Mouse (Mus musculus) neural tube, embryonic 12.5 days (tissue): ENCODE measurements around the gene Arhgap30. TPM values are rescaled to one million over a fixed set of nuclear protein-coding genes. Genes with fewer than 3 reads are reported as not detected.

ENCODE experiments used
- ATAC-seq: fragments of 200-750 bp; cut with Nextera tagmentation; 2 replicates; pipeline ENCODE4 v1.8.0; 2017; ENCODE audit warnings: low read depth, mild to moderate bottlenecking, moderate TSS enrichment, moderate library complexity; ENCODE audit not compliant: low FRiP score
- H3K27ac ChIP-seq: fragments of 300-500 bp; sonication (generic); 2 replicates; pipeline ENCODE4 v1.5.1; 2016
- H3K27me3 ChIP-seq: fragments of 300-500 bp; sonication (generic); replicated peaks from 2 replicates; pipeline ENCODE4 v1.6.1; 2016; ENCODE audit warnings: mild to moderate bottlenecking
- H3K36me3 ChIP-seq: fragments of 300-500 bp; sonication (generic); 2 replicates; pipeline ENCODE4 v1.6.1; 2016; ENCODE audit warnings: mild to moderate bottlenecking
- H3K4me1 ChIP-seq: fragments of 300-500 bp; sonication (generic); 2 replicates; pipeline ENCODE4 v1.6.1; 2016
- H3K4me2 ChIP-seq: fragments of 300-500 bp; sonication (generic); replicated peaks from 2 replicates; pipeline ENCODE4 v1.6.1; 2016; ENCODE audit warnings: mild to moderate bottlenecking
- H3K4me3 ChIP-seq: fragments of 300-500 bp; sonication (generic); 2 replicates; pipeline ENCODE4 v1.5.1; 2016
- H3K9ac ChIP-seq: fragments of 300-500 bp; sonication (generic); 2 replicates; pipeline ENCODE4 v1.6.1; 2016; ENCODE audit warnings: mild to moderate bottlenecking
- H3K9me3 ChIP-seq: fragments of 300-500 bp; sonication (generic); 2 replicates; pipeline ENCODE4 v1.6.1; 2016; ENCODE audit warnings: mild to moderate bottlenecking
- WGBS: fragments of 180-500 bp; shearing (Covaris S2); methylation state at CpG from one replicate; pipeline ENCODE4 v1.1.7; 2016; 5-methylcytosine and 5-hydroxymethylcytosine counted together
- polyA plus RNA-seq: library from polyadenylated mRNA; unstranded; fragments of >200 nt; fragmentation: Nextera tagmentation; extraction: Ambion mirVana; gene quantifications from 2 replicates; pipeline ENCODE4 v1.2.1, GENCODE M21; 2016

Gene Arhgap30
- polyA plus RNA-seq, 1 experiment from 2014 or later, result 1.1 TPM

- peak; percentile 18 for ATAC-seq
- WGBS, result 27% methylated on average over 3 of the region's 3 CpGs
- Histone ChIP-seq H3K27ac (peak overlapping the region; percentile 77), H3K4me3 (peak overlapping the region; percentile 98), H3K36me3 (peaks cover 33% of the 10 kb centered on the region), H3K4me1 (peaks cover 19% of the 10 kb centered on the region), H3K27me3 (peaks cover 11% of the 10 kb centered on the region), H3K4me2 (peak overlapping the region; percentile 57), H3K9ac (peak overlapping the region; percentile 98), H3K9me3 (no peaks in the 10 kb centered on the region)
These were observed 23.7 kb downstream of the Arhgap30 start for GRCm38 (mm10) chr1:171412446-171412845.

- H3K36me3 ChIP-seq, result peaks cover 42% of the 10 kb centered on the region
- no peak overlapping the region for H3K9ac ChIP-seq
- 80% methylated on average over 8 of the region's 8 CpGs for WGBS
- peak overlapping the region; percentile 57 for H3K4me2 ChIP-seq
- ATAC-seq, result no peak
- peaks cover 19% of the 10 kb centered on the region for H3K4me1 ChIP-seq
- H3K27ac ChIP-seq, result no peak overlapping the region
- H3K9me3 ChIP-seq, result no peaks in the 10 kb centered on the region
- peaks cover 7% of the 10 kb centered on the region; the same call in 1 of the 2 replicates for H3K27me3 ChIP-seq
- no peak overlapping the region for H3K4me3 ChIP-seq
These were observed 24.9 kb downstream of the Arhgap30 start for GRCm38 (mm10) chr1:171413608-171414007.

GRCm38 (mm10) chr1:171418660-171419059, 29.9 kb downstream of the Arhgap30 start, which contains the start of gene Tstd1:
TSS of gene Tstd1 (plus strand) at chr1:171418872.
- no peak for ATAC-seq
- Histone ChIP-seq H3K9me3 (no peaks in the 10 kb centered on the region), H3K4me1 (peaks cover 6% of the 10 kb centered on the region), H3K4me3 (no peak within 1 kb of the TSS), H3K27ac (no peak within 1 kb of the TSS), H3K9ac (no peak within 1 kb of the TSS), H3K36me3 (peaks cover 69% of the 10 kb centered on the region), H3K27me3 (no peaks in the 10 kb centered on the region), H3K4me2 (no peak within 1 kb of the TSS)
- 92% methylated on average over 5 of the region's 5 CpGs for WGBS

GRCm38 (mm10) chr1:171419291-171419882, 30.6 kb downstream of the Arhgap30 start:
- H3K4me3 ChIP-seq, result no peak overlapping the region
- ATAC-seq, result peak; percentile 39
- no peak overlapping the region for H3K9ac ChIP-seq
- no peak overlapping the region for H3K4me2 ChIP-seq
- WGBS, result 59% methylated on average over 12 of the region's 12 CpGs
- H3K9me3 ChIP-seq, result no peaks in the 10 kb centered on the region
- H3K27ac ChIP-seq, result no peak overlapping the region
- no peaks in the 10 kb centered on the region for H3K4me1 ChIP-seq
- H3K36me3 ChIP-seq, result peaks cover 64% of the 10 kb centered on the region
- H3K27me3 ChIP-seq, result no peaks in the 10 kb centered on the region

- 80% methylated on average over 5 of the region's 5 CpGs for WGBS
- Histone ChIP-seq H3K4me2 (no peak overlapping the region), H3K9me3 (no peaks in the 10 kb centered on the region), H3K36me3 (peaks cover 60% of the 10 kb centered on the region), H3K27me3 (no peaks in the 10 kb centered on the region), H3K27ac (no peak overlapping the region), H3K9ac (no peak overlapping the region), H3K4me3 (no peak overlapping the region), H3K4me1 (no peaks in the 10 kb centered on the region)
- peak; percentile 22; the same call in 1 of the 2 replicates for ATAC-seq
These were observed 31.2 kb downstream of the Arhgap30 start for GRCm38 (mm10) chr1:171419905-171420304.

GRCm38 (mm10) chr1:171422504-171423095, 33.8 kb downstream of the Arhgap30 start:
- no peaks in the 10 kb centered on the region; the same call in 1 of the 2 replicates for H3K27me3 ChIP-seq
- WGBS, result 91% methylated on average over 8 of the region's 8 CpGs
- no peak overlapping the region for H3K4me3 ChIP-seq
- H3K4me2 ChIP-seq, result no peak overlapping the region
- H3K4me1 ChIP-seq, result no peaks in the 10 kb centered on the region
- ATAC-seq, result no peak
- H3K9ac ChIP-seq, result no peak overlapping the region
- H3K27ac ChIP-seq, result no peak overlapping the region
- no peaks in the 10 kb centered on the region for H3K9me3 ChIP-seq
- peaks cover 35% of the 10 kb centered on the region for H3K36me3 ChIP-seq

GRCm38 (mm10) chr1:171424638-171425037, 35.9 kb downstream of the Arhgap30 start:
- no peak overlapping the region for H3K9ac ChIP-seq
- H3K36me3 ChIP-seq, result peaks cover 16% of the 10 kb centered on the region
- WGBS, result 83% methylated on average over 5 of the region's 5 CpGs
- no peaks in the 10 kb centered on the region for H3K9me3 ChIP-seq
- H3K4me3 ChIP-seq, result no peak overlapping the region
- no peak overlapping the region for H3K27ac ChIP-seq
- no peak for ATAC-seq
- H3K4me2 ChIP-seq, result no peak overlapping the region
- H3K4me1 ChIP-seq, result no peaks in the 10 kb centered on the region
- H3K27me3 ChIP-seq, result no peaks in the 10 kb centered on the region; the same call in 1 of the 2 replicates

GRCm38 (mm10) chr1:171425126-171425525, 36.4 kb downstream of the Arhgap30 start:
- no peak overlapping the region for H3K4me2 ChIP-seq
- peaks cover 11% of the 10 kb centered on the region for H3K36me3 ChIP-seq
- H3K27me3 ChIP-seq, result no peaks in the 10 kb centered on the region; the same call in 1 of the 2 replicates
- H3K4me3 ChIP-seq, result no peak overlapping the region
- H3K27ac ChIP-seq, result no peak overlapping the region
- H3K4me1 ChIP-seq, result no peaks in the 10 kb centered on the region
- H3K9me3 ChIP-seq, result no peaks in the 10 kb centered on the region
- no peak for ATAC-seq
- 86% methylated on average over 4 of the region's 4 CpGs for WGBS
- H3K9ac ChIP-seq, result no peak overlapping the region

- no peaks in the 10 kb centered on the region for H3K36me3 ChIP-seq
- H3K4me1 ChIP-seq, result peaks cover 6% of the 10 kb centered on the region; the same call in 1 of the 2 replicates
- H3K27me3 ChIP-seq, result peaks cover 9% of the 10 kb centered on the region
- H3K9me3 ChIP-seq, result no peaks in the 10 kb centered on the region
- no peak overlapping the region for H3K4me3 ChIP-seq
- no peak overlapping the region for H3K27ac ChIP-seq
- WGBS, result 84% methylated on average over 5 of the region's 5 CpGs
- no peak overlapping the region for H3K9ac ChIP-seq
- ATAC-seq, result no peak
- no peak overlapping the region for H3K4me2 ChIP-seq
These were observed 43.4 kb downstream of the Arhgap30 start for GRCm38 (mm10) chr1:171432158-171432557.

- Histone ChIP-seq H3K9ac (no peak overlapping the region), H3K4me1 (peaks cover 13% of the 10 kb centered on the region; the same call in 1 of the 2 replicates), H3K9me3 (no peaks in the 10 kb centered on the region), H3K4me2 (no peak overlapping the region), H3K4me3 (no peak overlapping the region), H3K36me3 (no peaks in the 10 kb centered on the region), H3K27ac (no peak overlapping the region), H3K27me3 (peaks cover 37% of the 10 kb centered on the region)
- no peak for ATAC-seq
- WGBS, result 5% methylated on average over 7 of the region's 7 CpGs
These were observed 46.6 kb downstream of the Arhgap30 start for GRCm38 (mm10) chr1:171435288-171435814.

GRCm38 (mm10) chr1:171435974-171436373, 47.2 kb downstream of the Arhgap30 start:
- Histone ChIP-seq H3K9me3 (no peaks in the 10 kb centered on the region), H3K4me2 (no peak overlapping the region), H3K27me3 (peaks cover 37% of the 10 kb centered on the region), H3K4me3 (no peak overlapping the region), H3K9ac (no peak overlapping the region), H3K36me3 (no peaks in the 10 kb centered on the region), H3K4me1 (peaks cover 13% of the 10 kb centered on the region; the same call in 1 of the 2 replicates), H3K27ac (no peak overlapping the region)
- ATAC-seq, result no peak
- WGBS, result 54% methylated on average over 1 of the region's 1 CpGs

- H3K36me3 ChIP-seq, result no peaks in the 10 kb centered on the region
- peaks cover 13% of the 10 kb centered on the region; the same call in 1 of the 2 replicates for H3K4me1 ChIP-seq
- peak; percentile 59 for ATAC-seq
- no peaks in the 10 kb centered on the region for H3K9me3 ChIP-seq
- no peak within 1 kb of the TSS for H3K27ac ChIP-seq
- peak within 1 kb of the TSS; percentile 8; the same call in 1 of the 2 replicates for H3K9ac ChIP-seq
- peak within 1 kb of the TSS; percentile 63 for H3K4me2 ChIP-seq
- peaks cover 37% of the 10 kb centered on the region for H3K27me3 ChIP-seq
- H3K4me3 ChIP-seq, result peak within 1 kb of the TSS; percentile 37
- whole genome bisulfite sequencing, result under 1% methylated on average over 46 of the region's 46 CpGs
These were observed 48.7 kb downstream of the Arhgap30 start, which contains the start of gene F11r for GRCm38 (mm10) chr1:171437264-171438013. TSS of gene F11r (plus strand) at chr1:171437535.
